Mouse (Mus musculus) adrenal gland, adult 8-10 months (tissue): ENCODE measurements around the gene Neil3. TPM values are rescaled to one million over a fixed set of nuclear protein-coding genes. Genes with fewer than 3 reads are reported as not detected.
A peak's percentile ranks its signal among the peaks of the same experiment; 100 is the strongest.
"Not testable (repeated sequence)": the region's sequence is repeated elsewhere in the genome, so short reads cannot be mapped to it uniquely, and the experiment has no call there.

ENCODE experiments used
- DNase-seq: peaks from one replicate; pipeline ENCODE4 v3.0.0; 2022
- total RNA-seq, 4 experiments: library from RNA; stranded (reverse); gene quantifications; 2 replicates each; pipeline ENCODE4 v1.2.4; 2022

Gene Neil3
- total RNA-seq: 1 to 10 TPM in 1 of 4 experiments, under 1 TPM in 3; 0.26 to 2.3 (median 0.48) TPM

GRCm38 (mm10) chr8:53638495-53639171 is at the start of gene Neil3:
Gene Neil3, minus strand, starts transcription at chr8:53639065.
- DNase-seq: peak; percentile 66

- no peak for DNase-seq
Measured at GRCm38 (mm10) chr8:53680846-53681245, 42.0 kb upstream of the Neil3 start.

GRCm38 (mm10) chr8:53663946-53664345 is 25.1 kb upstream of the Neil3 start:
- peak; percentile 14 for DNase-seq

GRCm38 (mm10) chr8:53661436-53661835 is 22.6 kb upstream of the Neil3 start:
- DNase-seq: no peak

GRCm38 (mm10) chr8:53630618-53631017 is 8.2 kb downstream of the Neil3 start:
- no peak for DNase-seq

GRCm38 (mm10) chr8:53628864-53629415 is 9.9 kb downstream of the Neil3 start:
- DNase-seq: no peak

- no peak for DNase-seq
Measured at GRCm38 (mm10) chr8:53623425-53623824, 15.4 kb downstream of the Neil3 start.

- DNase-seq: no peak
Measured at GRCm38 (mm10) chr8:53619196-53619595, 19.7 kb downstream of the Neil3 start.

GRCm38 (mm10) chr8:53614288-53614646 is 24.6 kb downstream of the Neil3 start:
- no peak for DNase-seq

GRCm38 (mm10) chr8:53613577-53614287 is 25.1 kb downstream of the Neil3 start:
- DNase-seq: no peak

GRCm38 (mm10) chr8:53612297-53612696 is 26.6 kb downstream of the Neil3 start:
- DNase-seq: no peak

GRCm38 (mm10) chr8:53607040-53607439 is 31.8 kb downstream of the Neil3 start:
- DNase-seq: peak; percentile 1

- no peak for DNase-seq
Measured at GRCm38 (mm10) chr8:53604906-53605305, 34.0 kb downstream of the Neil3 start.

- DNase-seq: no peak
Measured at GRCm38 (mm10) chr8:53603672-53604071, 35.2 kb downstream of the Neil3 start.

- no peak for DNase-seq
Measured at GRCm38 (mm10) chr8:53600826-53601225, 38.0 kb downstream of the Neil3 start.

GRCm38 (mm10) chr8:53600025-53600811 is 38.6 kb downstream of the Neil3 start:
- DNase-seq: no peak

GRCm38 (mm10) chr8:53598101-53598500 is 40.8 kb downstream of the Neil3 start:
- DNase-seq: no peak

- no peak for DNase-seq
Measured at GRCm38 (mm10) chr8:53591777-53592176, 47.1 kb downstream of the Neil3 start.

GRCm38 (mm10) chr8:53573600-53573999 is 65.3 kb downstream of the Neil3 start:
- no peak for DNase-seq

GRCm38 (mm10) chr8:53566223-53566622 is 72.6 kb downstream of the Neil3 start:
- DNase-seq: no peak

GRCm38 (mm10) chr8:53562441-53563040 is 76.3 kb downstream of the Neil3 start:
- DNase-seq: no peak

GRCm38 (mm10) chr8:53539585-53539984 is 99.3 kb downstream of the Neil3 start:
- DNase-seq: no peak

GRCm38 (mm10) chr8:53538049-53538448 is 100.8 kb downstream of the Neil3 start:
- DNase-seq: not testable (repeated sequence)
